Mouse (Mus musculus): ENCODE measurements at regions not wholly inside any gene's neighbourhood (a gene's known extent, or its start where the extent isn't known, plus 50 kb on each side); places are given as distances from the start of the nearest gene placed in this dataset.

DNA sequence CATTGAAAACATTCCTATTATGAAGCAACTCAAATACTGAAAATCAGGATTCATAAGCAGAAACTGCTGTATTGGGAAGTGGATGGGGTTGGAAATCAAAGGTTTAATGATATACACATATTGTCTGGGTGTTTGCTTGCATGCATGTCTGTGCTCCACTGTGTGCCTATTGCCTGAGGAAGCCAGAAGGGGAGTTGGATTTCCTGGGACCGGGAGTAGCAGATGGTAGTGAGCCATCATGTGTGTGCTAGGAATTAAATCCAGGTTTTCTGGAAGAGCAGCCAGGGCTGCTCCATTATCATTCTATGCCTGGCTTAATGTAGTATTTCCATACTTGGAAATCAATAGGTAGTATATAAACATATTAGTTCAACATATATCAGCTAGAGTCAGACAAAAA is 271.0 kb upstream of the Marcks start:
- H3K4me2 ChIP-seq: no peak overlapping the region
- H3K27ac ChIP-seq (replicated peaks): no peak overlapping the region
- no peak overlapping the region for H3K9ac ChIP-seq
- ATAC-seq (ENCODE audit: low FRiP score, low read depth): no peak
- 43% methylated on average over 1 of the region's 1 CpGs for WGBS
- no peaks in the 10 kb centered on the region for H3K27me3 ChIP-seq
- no peaks in the 10 kb centered on the region for H3K4me1 ChIP-seq (replicated peaks)
- no peak overlapping the region for H3K4me3 ChIP-seq
- H3K9me3 ChIP-seq: no peaks in the 10 kb centered on the region
- H3K36me3 ChIP-seq: no peaks in the 10 kb centered on the region

- Histone ChIP-seq H3K4me2 (no peak overlapping the region), H3K9me3 (no peaks in the 10 kb centered on the region), H3K27me3 (no peaks in the 10 kb centered on the region), H3K9ac (no peak overlapping the region), H3K4me1 (replicated peaks) (no peaks in the 10 kb centered on the region), H3K27ac (replicated peaks) (no peak overlapping the region), H3K4me3 (no peak overlapping the region), H3K36me3 (no peaks in the 10 kb centered on the region)
- ATAC-seq (ENCODE audit: low FRiP score, low read depth): no peak
- WGBS: 96% methylated on average over 2 of the region's 2 CpGs
Observed at GRCm38 (mm10) chr10:37407487-37407886, 268.8 kb upstream of the Marcks start.

DNA sequence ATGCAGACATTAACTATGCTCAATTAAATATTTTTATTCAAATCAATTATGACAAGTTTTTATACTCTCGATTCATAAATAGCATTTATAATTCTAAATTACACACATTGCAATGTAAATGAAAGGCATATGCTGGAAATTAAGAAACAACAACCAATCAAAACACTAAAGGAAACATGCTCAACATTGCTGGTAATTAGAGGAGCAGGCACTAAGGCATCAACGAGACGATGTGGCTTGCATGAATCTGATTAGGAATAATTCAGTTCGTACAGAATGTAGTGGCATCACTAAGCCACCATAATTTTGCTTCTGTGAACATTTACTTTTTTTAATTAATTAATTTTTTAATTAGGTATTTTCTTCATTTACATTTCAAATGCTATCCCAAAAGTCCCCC is 266.2 kb upstream of the Marcks start:
- H3K36me3 ChIP-seq: no peaks in the 10 kb centered on the region
- H3K9me3 ChIP-seq: no peaks in the 10 kb centered on the region
- H3K9ac ChIP-seq: no peak overlapping the region
- H3K4me3 ChIP-seq: no peak overlapping the region
- no peaks in the 10 kb centered on the region for H3K27me3 ChIP-seq
- 0 out of 2 replicates have a peak, but pooled peaks cover 4% of the 10 kb centered on the region for H3K4me1 ChIP-seq (replicated peaks)
- H3K4me2 ChIP-seq: no peak overlapping the region
- no peak overlapping the region for H3K27ac ChIP-seq (replicated peaks)
- 83% methylated on average over 4 of the region's 4 CpGs for WGBS
- ATAC-seq (ENCODE audit: low FRiP score, low read depth): no peak

DNA sequence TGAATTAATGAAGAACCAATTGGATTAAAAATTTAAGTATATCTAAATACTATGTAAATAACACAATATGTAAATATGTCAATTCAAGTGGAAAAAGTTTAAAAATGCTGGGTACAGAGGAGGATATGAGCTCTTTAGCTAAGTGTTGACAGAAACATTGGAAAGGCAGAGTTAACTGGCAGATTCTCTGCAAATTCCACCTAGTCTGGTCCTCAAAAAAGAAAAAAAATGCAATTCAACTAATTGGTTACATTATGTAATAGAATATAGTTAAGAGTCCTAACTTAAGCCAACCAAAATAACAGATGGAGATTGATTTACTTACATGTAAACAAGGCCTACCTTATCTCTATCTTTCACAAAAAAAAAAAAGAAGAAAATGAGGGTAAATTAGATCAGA is 265.7 kb upstream of the Marcks start:
- Histone ChIP-seq H3K4me1 (replicated peaks) (0 out of 2 replicates have a peak, but pooled peaks cover 4% of the 10 kb centered on the region), H3K27ac (replicated peaks) (no peak overlapping the region), H3K36me3 (no peaks in the 10 kb centered on the region), H3K4me2 (no peak overlapping the region), H3K9me3 (no peaks in the 10 kb centered on the region), H3K9ac (no peak overlapping the region), H3K27me3 (no peaks in the 10 kb centered on the region), H3K4me3 (no peak overlapping the region)
- no peak for ATAC-seq (ENCODE audit: low FRiP score, low read depth)

DNA sequence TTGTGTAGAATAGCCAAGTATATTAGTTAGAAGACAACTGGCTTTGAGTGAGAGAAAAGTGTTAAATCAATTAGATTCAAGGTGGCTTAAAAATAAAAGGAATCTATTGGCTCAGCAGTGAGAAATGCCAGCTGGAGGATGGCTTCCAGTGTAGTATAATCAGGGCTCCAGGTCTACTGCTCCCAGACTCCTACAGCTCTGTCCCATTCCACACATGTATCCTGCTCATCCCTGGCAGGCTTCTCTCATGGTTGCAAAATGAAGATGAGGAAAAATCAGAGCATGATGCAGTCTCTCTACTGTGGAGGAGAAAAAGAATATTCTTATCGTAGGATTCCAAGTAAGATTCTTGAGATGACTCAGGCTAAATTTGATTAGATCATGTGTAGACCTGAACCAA is 263.7 kb upstream of the Marcks start:
- H3K36me3 ChIP-seq: no peaks in the 10 kb centered on the region
- 84% methylated on average over 1 of the region's 1 CpGs for WGBS
- no peak overlapping the region for H3K27ac ChIP-seq (replicated peaks)
- H3K9me3 ChIP-seq: no peaks in the 10 kb centered on the region
- H3K4me1 ChIP-seq (replicated peaks): peaks cover 8% of the 10 kb centered on the region; the same call in 1 of the 2 replicates
- no peak overlapping the region for H3K4me2 ChIP-seq
- no peaks in the 10 kb centered on the region for H3K27me3 ChIP-seq
- H3K9ac ChIP-seq: no peak overlapping the region
- H3K4me3 ChIP-seq: no peak overlapping the region
- no peak for ATAC-seq (ENCODE audit: low FRiP score, low read depth)

- ATAC-seq (ENCODE audit: low FRiP score, low read depth): peak; percentile 63
- Histone ChIP-seq H3K27ac (replicated peaks) (0 out of 2 replicates have a peak overlapping the region, but pooled peaks have one; percentile 39), H3K27me3 (no peaks in the 10 kb centered on the region), H3K4me3 (no peak overlapping the region), H3K36me3 (no peaks in the 10 kb centered on the region), H3K4me1 (replicated peaks) (peaks cover 15% of the 10 kb centered on the region; the same call in 1 of the 2 replicates), H3K9me3 (no peaks in the 10 kb centered on the region), H3K4me2 (no peak overlapping the region), H3K9ac (no peak overlapping the region)
- 29% methylated on average over 1 of the region's 1 CpGs for WGBS
Observed at GRCm38 (mm10) chr10:37400991-37401390, 262.3 kb upstream of the Marcks start.

- H3K9me3 ChIP-seq: no peaks in the 10 kb centered on the region
- H3K9ac ChIP-seq: no peak overlapping the region
- H3K27me3 ChIP-seq: no peaks in the 10 kb centered on the region
- H3K4me1 ChIP-seq (replicated peaks): peaks cover 15% of the 10 kb centered on the region; the same call in 1 of the 2 replicates
- H3K36me3 ChIP-seq: no peaks in the 10 kb centered on the region
- H3K4me2 ChIP-seq: no peak overlapping the region
- H3K27ac ChIP-seq (replicated peaks): 0 out of 2 replicates have a peak overlapping the region, but pooled peaks have one; percentile 43
- 30% methylated on average over 4 of the region's 4 CpGs for WGBS
- ATAC-seq (ENCODE audit: low FRiP score, low read depth): no peak
- no peak overlapping the region for H3K4me3 ChIP-seq
Observed at GRCm38 (mm10) chr10:37400379-37400778, 261.7 kb upstream of the Marcks start.

- Histone ChIP-seq H3K4me3 (peak overlapping the region; percentile 37), H3K36me3 (no peaks in the 10 kb centered on the region), H3K4me2 (peak overlapping the region; percentile 69), H3K27me3 (no peaks in the 10 kb centered on the region), H3K9ac (peak overlapping the region; percentile 27), H3K9me3 (no peaks in the 10 kb centered on the region), H3K27ac (replicated peaks) (peak overlapping the region; percentile 72), H3K4me1 (replicated peaks) (peaks cover 15% of the 10 kb centered on the region; the same call in 1 of the 2 replicates)
- peak; percentile 96 for ATAC-seq (ENCODE audit: low FRiP score, low read depth)
- 1% methylated on average over 18 of the region's 18 CpGs for WGBS
Observed at GRCm38 (mm10) chr10:37397271-37397991, 258.7 kb upstream of the Marcks start.

- WGBS: 66% methylated on average over 3 of the region's 3 CpGs
- Histone ChIP-seq H3K4me3 (no peak overlapping the region), H3K4me2 (no peak overlapping the region), H3K9ac (no peak overlapping the region), H3K27ac (replicated peaks) (no peak overlapping the region), H3K36me3 (no peaks in the 10 kb centered on the region), H3K4me1 (replicated peaks) (no peaks in the 10 kb centered on the region), H3K9me3 (no peaks in the 10 kb centered on the region), H3K27me3 (no peaks in the 10 kb centered on the region)
- no peak for ATAC-seq (ENCODE audit: low FRiP score, low read depth)
Observed at GRCm38 (mm10) chr10:37390011-37390410, 251.3 kb upstream of the Marcks start.

DNA sequence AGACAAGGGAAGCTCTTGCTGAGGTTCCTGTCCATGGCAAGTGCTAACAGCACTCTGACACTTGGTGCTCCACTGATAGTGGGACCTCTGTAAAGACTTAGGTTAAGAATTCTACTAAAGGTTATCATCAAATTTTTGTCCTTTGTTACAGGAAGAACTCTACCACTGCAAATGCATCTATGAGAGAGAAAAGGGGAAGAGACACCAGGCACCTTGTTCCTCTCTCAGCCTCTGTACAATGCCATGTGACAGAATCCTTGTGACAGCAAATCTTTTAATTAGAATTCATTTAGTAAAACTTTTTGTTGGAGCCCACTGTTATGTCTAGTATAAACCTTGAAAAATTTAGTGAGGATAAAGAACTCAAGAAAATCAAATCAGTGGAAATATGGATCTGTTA is 247.5 kb upstream of the Marcks start:
- no peak overlapping the region for H3K9ac ChIP-seq
- H3K4me2 ChIP-seq: no peak overlapping the region
- no peaks in the 10 kb centered on the region for H3K9me3 ChIP-seq
- H3K4me3 ChIP-seq: no peak overlapping the region
- no peak overlapping the region for H3K27ac ChIP-seq (replicated peaks)
- no peaks in the 10 kb centered on the region for H3K36me3 ChIP-seq
- no peaks in the 10 kb centered on the region for H3K4me1 ChIP-seq (replicated peaks)
- no peaks in the 10 kb centered on the region for H3K27me3 ChIP-seq
- ATAC-seq (ENCODE audit: low FRiP score, low read depth): no peak

DNA sequence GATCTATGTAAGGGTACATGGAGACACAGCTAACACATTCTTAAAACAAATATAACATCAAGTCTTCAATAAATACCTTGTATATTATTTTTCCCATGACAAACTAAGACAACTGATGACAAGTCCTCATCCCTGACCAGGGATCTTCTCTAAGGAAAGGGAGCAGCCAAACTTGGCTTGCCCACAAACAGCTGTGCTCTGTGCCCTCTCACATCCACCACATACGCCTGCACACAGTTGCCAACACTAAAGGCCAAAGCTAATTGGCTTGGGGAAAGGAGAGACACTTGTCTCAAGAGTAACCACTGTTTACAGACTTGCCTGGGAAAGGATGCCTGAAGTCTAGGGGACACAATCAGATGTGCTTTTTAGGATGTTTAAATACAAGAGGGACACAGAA is 241.3 kb upstream of the Marcks start:
- no peak overlapping the region for H3K4me3 ChIP-seq

DNA sequence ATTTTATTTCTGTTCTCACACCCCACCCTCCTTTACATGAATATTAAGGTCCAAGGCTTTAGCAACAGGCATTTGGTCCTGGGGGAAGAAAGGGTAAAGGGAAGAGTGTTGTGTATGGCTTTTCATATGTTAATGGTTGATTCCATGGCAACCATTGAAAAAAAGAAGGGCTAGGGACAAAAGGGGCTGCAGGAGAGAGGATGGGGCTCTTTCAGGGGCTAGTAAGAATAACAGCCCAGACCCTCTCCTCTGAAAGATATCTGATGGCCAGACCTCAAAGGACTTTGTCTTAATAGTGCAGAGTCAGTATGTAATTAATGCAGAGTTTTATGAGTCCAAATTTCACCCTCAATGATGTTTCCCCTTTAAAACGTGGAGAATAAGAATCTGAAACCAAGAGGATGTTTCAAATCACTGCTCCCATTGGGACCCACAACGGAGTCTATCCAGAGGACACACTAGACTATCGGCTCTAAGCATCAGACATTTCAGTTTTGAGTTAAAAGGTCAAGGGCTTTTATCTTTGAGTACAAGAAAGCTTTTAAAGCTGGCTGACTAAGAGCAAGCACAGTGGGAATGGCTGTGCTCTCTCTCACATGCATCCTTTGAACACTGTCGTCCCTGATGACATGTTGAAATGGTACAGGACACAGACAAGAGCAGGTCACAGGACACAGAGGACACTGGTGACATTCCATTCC is 239.4 kb upstream of the Marcks start:
- H3K9me3 ChIP-seq: no peaks in the 10 kb centered on the region
- no peak overlapping the region for H3K4me3 ChIP-seq
- H3K27ac ChIP-seq (replicated peaks): peak overlapping the region; percentile 69
- no peaks in the 10 kb centered on the region for H3K36me3 ChIP-seq
- H3K9ac ChIP-seq: no peak overlapping the region
- WGBS: 2% methylated on average over 4 of the region's 4 CpGs
- ATAC-seq (ENCODE audit: low FRiP score, low read depth): peak; percentile 89
- no peaks in the 10 kb centered on the region for H3K27me3 ChIP-seq
- peaks cover 4% of the 10 kb centered on the region; the same call in 1 of the 2 replicates for H3K4me1 ChIP-seq (replicated peaks)
- H3K4me2 ChIP-seq: no peak overlapping the region

More for the DNA sequence above, 241.3 kb upstream of the Marcks start:
- no peaks in the 10 kb centered on the region for H3K9me3 ChIP-seq
- no peak overlapping the region for H3K4me2 ChIP-seq
- ATAC-seq (ENCODE audit: low FRiP score, low read depth): no peak
- no peaks in the 10 kb centered on the region for H3K36me3 ChIP-seq
- H3K27ac ChIP-seq (replicated peaks): no peak overlapping the region
- H3K27me3 ChIP-seq: no peaks in the 10 kb centered on the region
- H3K9ac ChIP-seq: no peak overlapping the region
- H3K4me1 ChIP-seq (replicated peaks): peaks cover 4% of the 10 kb centered on the region; the same call in 1 of the 2 replicates
- WGBS: 51% methylated on average over 1 of the region's 1 CpGs
